Mouse (Mus musculus) cerebellum, adult (tissue): ENCODE measurements around the gene Fcgr3.
"Not testable (repeated sequence)": the region's sequence is repeated elsewhere in the genome, so short reads cannot be mapped to it uniquely, and the experiment has no call there.

Experiments
- ATAC-seq: cut with Nextera tagmentation; 2 replicates; pipeline ENCODE4 v1.9.2; 2017; ENCODE audit warnings: mild to moderate bottlenecking, moderate library complexity, mixed read lengths; ENCODE audit not compliant: insufficient number of reproducible peaks, low FRiP score, low TSS enrichment

Fcgr3 gene

DNA sequence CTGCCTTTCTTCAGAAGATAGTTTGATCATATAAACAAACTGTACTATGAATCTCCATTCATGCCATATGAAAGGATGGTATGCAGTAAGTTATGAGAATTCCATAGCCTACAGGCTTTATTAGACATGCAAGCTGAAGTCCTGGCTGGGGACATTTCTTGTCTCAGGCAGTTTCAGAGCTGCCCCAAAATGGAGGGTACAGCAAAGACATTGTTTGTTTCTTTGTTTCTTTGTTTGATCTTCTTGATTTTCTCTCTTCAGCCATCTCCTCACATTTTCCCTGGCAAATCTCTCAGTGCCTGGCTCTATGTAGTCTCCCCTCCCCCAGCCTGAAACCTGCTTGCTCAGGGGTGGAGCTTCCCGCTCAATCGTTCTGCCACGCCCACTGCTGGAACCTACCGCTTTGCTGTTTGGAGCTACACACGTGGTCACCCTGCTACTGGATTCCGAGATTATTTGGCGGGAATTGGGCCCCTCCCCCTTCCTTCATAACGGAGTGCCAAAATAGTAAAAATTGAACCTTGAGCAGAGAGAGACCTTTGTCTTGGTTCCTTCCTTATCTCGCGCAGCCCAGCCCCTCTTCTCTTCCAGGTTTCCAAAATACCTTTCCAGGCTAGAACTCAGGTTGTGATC, 23.6 kb upstream of the Fcgr3 start:
- ATAC-seq, result not testable (repeated sequence)

DNA sequence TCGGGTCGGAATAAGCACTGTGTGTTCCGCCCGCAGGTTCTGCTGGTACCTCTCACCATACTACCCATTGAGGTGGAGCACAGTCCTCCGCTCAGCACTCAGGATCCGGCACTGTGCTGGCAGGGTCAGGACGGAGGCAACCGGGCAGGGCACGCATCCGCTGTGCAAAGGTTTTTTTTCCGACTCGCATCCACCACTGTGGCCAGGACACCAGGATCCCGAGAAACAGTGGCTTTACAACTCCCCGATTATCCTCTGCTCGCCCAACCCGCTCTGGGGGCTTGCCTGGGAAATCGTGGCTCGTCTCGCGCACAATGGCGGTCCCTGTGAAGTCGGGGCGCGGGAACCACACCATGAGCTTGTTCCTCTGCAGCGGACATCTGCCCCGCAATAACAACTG, 21.0 kb upstream of the Fcgr3 start:
- ATAC-seq, result no peak

DNA sequence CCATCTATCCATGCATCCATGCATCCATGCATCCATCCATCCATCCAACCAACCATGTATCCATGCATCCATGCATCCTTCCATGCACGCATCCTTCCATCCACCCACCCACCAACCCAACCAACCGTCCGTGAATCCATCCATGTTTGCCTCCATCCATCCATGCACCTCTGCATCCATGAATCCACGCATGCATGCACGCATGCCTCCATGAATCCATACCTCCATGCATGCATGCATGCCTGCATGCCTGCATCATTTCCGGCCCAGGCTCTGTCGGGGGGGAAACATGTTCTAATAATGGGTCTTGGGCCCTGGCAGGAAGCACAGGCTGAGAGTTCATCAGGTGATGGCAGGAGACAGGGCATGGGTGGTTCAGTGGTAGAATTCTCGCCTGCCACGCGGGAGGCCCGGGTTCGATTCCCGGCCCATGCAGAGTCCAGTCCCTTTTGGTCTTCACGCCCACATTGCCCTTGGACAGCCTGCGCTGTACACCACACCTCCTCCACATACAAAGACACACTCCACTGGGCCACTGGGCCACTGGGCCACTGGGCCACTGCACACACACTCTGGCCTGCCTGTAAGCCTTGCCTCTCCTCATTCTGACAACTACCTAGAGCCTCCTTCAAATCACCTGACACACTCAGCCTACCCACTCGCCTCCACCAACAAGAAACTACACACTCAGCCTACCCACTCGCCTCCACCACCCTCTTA, 16.9 kb upstream of the Fcgr3 start:
- ATAC-seq, result not testable (repeated sequence)

DNA sequence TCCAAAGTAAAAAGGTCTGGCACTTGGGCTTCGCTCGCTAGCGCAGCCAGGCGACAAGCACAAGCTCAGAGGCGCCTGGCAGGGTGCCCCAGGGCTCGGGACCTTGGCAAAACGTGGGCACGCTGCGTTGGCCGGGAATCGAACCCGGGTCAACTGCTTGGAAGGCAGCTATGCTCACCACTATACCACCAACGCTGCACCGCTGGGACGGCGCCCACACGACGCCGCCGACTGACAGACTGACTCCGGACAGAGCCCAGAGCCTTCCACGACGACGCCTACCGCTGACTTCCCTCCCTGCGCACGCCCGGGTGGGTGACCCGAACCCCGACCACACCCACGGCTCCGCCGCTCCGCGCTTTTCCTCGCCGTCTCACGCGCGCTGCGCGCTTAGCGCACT, 15.1 kb upstream of the Fcgr3 start:
- not testable (repeated sequence) for ATAC-seq

DNA sequence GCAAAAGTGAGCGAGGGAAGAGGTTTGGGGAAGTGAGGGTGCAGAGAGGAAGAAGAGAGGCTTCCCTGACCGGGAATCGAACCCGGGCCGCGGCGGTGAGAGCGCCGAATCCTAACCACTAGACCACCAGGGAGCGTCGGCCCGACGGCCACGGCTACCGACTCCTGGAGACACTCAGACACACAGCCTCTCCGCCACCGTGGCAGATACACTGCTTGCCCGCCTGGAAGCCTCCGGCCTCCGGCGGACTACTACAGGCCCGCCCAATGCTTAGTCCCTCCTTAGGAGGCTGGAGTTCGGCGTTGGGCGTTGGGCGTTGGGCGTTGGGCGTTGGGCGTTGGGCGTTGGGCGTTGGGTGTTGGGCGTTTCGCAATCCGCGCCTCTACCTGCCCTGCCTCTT, 14.6 kb upstream of the Fcgr3 start:
- not testable (repeated sequence) for ATAC-seq

DNA sequence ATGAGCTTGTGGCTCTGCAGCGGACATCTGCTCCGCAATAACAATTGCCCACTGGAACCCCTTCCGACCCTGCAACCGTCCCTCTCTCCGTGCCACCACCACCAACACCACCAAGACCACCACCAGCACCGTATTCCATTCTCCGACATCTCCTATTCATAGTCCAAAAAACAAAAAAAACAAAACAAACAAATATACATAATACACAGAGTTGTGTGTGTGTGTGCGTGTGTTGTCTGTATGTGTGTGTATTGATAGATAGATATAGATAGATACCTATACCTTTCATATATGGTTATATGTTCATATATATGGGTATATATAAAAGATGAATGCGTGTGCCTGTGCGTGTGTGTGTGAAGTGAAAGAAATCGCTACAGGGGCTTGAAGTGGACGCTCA, 13.7 kb upstream of the Fcgr3 start:
- ATAC-seq, result not testable (repeated sequence)

DNA sequence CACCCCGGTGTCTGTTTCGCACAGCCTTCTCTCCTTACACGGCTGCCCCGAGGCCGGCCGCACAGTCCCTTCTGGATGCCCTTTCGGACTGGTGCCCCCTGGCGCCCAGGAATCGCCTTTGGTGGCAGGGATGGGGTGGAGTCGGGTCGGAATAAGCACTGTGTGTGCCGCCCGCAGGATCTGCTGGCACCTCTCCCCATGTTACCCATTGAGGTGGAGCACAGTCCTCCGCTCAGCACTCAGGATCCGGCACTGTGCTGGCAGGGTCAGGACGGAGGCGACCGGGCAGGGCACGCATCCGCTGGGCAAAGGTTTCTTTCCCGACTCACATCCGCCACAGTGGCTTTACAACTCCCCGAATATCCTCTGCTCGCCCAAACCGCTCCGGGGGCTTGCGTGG, 13.2 kb upstream of the Fcgr3 start:
- ATAC-seq, result peak; percentile 9; the same call in 1 of the 2 replicates

DNA sequence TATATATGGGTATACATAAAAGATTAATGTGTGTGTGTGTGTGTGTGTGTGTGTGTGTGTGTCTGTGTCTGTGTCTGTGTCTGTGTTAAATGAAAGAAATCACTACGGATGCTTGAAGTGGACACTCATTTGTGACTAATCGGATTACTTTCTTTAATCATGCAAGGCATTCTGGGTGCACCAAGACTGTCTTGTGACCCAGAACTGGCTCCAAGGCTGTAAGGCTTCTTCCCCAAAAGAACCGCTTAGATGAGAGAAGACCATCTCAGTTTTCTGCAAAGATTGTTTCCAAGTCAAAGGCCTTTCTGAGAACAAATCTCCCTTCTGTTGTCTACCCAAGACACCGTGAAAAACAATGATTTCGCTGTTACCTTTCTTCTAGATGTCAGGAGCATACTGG, 12.5 kb upstream of the Fcgr3 start:
- not testable (repeated sequence) for ATAC-seq

DNA sequence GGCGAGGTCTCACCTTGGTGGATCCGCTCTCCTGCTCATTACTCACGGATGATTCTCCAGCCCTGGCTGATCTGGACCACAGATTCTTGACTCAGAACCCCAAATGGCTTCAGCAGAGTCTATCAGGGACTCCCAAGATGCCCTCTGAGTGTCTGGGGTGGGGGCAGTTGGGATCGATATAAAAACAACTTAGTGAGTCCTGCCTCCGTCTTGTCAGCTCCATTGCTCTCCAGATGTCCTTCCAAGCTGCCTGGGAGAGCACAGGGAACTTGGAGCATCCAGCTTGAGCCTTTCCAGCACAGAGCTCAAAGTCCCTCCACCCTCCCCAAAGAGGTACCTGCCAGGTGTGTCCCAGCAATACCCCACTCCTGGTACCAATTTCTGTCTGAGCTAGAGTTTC, 11.4 kb upstream of the Fcgr3 start:
- not testable (repeated sequence) for ATAC-seq

DNA sequence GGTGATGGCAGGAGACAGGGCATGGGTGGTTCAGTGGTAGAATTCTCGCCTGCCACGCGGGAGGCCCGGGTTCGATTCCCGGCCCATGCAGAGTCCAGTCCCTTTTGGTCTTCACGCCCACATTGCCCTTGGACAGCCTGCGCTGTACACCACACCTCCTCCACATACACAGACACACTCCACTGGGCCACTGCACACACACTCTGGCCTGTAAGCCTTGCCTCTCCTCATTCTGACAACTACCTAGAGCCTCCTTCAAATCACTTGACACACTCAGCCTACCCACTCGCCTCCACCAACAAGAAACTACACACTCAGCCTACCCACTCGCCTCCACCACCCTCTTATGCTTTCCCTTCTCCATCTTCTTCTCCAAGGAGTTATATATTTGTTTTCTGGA, 9.5 kb upstream of the Fcgr3 start:
- not testable (repeated sequence) for ATAC-seq

DNA sequence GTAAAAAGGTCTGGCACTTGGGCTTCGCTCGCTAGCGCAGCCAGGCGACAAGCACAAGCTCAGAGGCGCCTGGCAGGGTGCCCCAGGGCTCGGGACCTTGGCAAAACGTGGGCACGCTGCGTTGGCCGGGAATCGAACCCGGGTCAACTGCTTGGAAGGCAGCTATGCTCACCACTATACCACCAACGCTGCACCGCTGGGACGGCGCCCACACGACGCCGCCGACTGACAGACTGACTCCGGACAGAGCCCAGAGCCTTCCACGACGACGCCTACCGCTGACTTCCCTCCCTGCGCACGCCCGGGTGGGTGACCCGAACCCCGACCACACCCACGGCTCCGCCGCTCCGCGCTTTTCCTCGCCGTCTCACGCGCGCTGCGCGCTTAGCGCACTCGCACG, 7.5 kb upstream of the Fcgr3 start:
- not testable (repeated sequence) for ATAC-seq

DNA sequence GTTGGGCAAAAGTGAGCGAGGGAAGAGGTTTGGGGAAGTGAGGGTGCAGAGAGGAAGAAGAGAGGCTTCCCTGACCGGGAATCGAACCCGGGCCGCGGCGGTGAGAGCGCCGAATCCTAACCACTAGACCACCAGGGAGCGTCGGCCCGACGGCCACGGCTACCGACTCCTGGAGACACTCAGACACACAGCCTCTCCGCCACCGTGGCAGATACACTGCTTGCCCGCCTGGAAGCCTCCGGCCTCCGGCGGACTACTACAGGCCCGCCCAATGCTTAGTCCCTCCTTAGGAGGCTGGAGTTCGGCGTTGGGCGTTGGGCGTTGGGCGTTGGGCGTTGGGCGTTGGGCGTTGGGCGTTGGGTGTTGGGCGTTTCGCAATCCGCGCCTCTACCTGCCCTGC, 7.0 kb upstream of the Fcgr3 start:
- not testable (repeated sequence) for ATAC-seq

DNA sequence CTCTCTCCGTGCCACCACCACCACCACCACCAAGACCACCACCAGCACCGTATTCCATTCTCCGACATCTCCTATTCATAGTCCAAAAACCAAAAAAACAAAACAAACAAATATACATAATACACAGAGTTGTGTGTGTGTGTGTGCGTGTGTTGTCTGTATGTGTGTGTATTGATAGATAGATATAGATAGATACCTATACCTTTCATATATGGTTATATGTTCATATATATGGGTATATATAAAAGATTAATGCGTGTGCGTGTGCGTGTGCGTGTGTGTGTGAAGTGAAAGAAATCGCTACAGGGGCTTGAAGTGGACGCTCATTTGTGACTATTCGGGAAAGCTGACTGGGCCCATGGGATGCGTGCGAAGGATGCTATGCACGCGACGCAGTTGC, 6.1 kb upstream of the Fcgr3 start:
- not testable (repeated sequence) for ATAC-seq

DNA sequence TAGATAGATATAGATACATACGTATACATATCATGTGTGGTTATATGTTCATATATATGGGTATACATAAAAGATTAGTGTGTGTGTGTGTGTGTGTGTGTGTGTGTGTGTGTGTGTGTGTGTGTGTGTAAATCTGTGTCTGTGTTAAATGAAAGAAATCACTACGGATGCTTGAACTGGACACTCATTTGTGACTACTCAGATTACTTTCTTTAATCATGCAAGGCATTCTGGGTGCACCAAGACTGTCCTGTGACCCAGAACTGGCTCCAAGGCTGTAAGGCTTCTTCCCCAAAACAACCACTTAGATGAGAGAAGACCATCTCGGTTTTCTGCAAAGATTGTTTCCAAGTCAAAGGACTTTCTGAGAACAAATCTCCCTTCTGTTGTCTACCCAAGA, 4.8 kb upstream of the Fcgr3 start:
- not testable (repeated sequence) for ATAC-seq

DNA sequence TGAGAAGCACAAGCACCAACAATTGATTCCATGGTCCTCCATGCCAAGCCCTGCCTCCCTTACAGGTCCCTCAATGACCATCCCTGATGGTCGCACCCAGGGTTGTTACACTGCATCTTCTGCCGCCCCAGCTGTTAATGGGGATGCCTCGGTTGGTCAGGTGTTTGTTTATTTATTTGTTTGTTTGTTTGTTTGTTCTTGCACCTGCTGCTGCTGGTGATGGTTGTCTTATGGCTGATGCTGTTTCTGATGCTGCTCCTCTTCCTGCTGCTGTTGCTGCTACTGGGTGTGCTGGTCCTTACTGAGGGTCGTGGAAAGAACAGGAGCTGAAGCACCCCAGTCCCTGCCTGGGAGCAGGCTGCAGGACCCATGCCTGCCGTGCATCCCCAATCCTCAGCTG, 3.2 kb upstream of the Fcgr3 start:
- ATAC-seq, result not testable (repeated sequence)

DNA sequence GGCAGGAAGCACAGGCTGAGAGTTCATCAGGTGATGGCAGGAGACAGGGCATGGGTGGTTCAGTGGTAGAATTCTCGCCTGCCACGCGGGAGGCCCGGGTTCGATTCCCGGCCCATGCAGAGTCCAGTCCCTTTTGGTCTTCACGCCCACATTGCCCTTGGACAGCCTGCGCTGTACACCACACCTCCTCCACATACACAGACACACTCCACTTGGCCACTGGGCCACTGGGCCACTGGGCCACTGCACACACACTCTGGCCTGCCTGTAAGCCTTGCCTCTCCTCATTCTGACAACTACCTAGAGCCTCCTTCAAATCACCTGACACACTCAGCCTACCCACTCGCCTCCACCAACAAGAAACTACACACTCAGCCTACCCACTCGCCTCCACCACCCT, 1.8 kb upstream of the Fcgr3 start:
- ATAC-seq, result not testable (repeated sequence)

DNA sequence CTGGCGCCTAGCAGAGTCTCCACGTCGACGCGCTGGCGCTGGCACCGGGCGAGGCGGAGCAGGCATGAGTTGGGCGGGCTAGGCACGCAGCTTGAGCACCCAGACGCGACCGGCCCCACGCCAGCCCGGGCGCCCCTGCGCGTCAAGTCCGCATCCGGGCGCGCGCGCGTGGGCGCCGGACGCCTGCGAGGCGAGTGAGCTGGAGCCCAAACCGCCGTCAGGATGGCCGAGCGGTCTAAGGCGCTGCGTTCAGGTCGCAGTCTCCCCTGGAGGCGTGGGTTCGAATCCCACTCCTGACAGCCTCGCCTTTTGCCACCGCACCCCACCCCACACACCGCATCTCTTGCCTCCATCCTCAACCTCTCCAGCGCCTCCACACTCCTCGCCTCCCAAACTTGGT, 1.0 kb upstream of the Fcgr3 start:
- not testable (repeated sequence) for ATAC-seq

DNA sequence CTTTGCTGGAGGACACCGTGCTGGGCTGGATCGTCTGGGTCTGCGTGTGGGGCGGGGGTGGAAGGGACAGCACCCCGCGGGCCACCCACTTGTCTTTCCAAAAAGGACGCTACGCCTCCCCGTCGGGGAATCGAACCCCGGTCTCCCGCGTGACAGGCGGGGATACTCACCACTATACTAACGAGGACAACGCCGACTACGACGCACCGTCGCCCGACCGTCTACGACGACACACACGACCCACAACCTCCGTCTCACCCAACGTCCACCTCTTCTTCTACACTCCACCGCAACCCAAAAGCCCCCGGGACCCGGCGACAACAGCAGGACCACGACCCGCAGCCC, 480 bp upstream of the Fcgr3 start:
- ATAC-seq, result not testable (repeated sequence)

DNA sequence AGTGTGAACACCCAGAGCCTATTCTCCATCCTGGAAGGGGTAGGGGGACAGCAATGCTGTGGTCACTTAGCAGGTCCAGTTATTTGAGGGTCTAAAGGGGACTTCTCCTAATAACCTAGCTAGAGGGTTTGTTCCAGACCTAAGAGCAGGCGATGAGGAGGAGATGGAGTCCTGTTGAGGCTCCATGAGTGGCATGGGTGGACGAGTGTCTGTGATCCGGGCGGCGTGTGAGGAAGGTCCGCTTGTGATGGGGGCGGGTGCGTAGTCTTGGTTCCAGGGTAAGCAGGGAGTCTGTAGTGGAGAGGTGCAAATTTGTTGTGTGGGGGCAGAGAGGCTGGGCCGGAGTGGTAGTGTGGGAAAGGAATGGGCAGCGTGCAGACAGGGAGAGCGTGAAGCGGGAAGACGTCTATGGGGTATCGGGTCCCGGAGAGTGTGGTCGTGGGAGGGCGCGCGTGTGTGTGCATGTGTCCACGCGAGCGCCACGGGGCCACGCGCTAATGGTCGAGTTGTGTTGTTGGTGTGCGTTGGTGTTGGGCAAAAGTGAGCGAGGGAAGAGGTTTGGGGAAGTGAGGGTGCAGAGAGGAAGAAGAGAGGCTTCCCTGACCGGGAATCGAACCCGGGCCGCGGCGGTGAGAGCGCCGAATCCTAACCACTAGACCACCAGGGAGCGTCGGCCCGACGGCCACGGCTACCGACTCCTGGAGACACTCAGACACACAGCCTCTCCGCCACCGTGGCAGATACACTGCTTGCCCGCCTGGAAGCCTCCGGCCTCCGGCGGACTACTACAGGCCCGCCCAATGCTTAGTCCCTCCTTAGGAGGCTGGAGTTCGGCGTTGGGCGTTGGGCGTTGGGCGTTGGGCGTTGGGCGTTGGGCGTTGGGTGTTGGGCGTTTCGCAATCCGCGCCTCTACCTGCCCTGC, 905 bp downstream of the Fcgr3 start:
- peak; percentile 33; the same call in 1 of the 2 replicates for ATAC-seq

DNA sequence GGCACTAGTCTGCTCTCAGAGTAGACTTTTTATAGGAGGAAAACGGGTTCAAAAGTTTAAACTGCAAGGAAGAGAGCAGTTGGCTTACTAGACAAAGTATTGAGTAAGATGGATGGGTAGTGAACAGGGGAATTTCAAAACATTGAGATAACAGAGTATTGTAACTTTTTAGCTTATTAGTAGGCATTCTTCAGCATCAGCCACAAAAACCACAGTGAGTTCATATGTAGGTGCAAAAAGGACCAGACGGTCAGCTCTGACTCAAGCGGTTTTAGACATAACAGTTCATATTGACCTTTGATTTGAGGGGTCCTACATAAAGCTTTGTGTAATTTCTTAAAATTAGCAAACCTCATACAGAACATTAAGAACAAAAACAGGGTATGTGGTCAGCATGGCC, 3.2 kb downstream of the Fcgr3 start:
- no peak for ATAC-seq

DNA sequence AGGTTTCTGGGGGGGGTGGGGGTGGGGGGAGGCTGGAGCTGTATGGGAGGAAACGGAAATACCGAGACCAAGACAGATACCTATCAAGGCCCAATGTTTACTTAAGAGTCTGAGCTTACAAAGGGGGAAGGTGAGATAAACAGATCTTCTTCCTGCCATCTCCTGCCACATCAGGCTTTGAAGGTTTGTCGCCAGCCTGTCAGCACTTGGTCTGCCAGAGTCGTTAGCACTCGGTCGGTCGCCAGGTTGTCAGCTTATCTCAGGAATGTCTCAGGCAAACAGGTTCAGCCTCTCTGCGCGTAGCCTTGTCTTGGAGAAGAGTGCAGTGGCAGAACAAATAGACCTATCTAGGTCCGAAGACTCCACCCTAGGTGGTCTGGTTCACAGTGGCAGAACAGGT, 4.3 kb downstream of the Fcgr3 start:
- no peak for ATAC-seq
